Mouse (Mus musculus) kidney, adult 2 months (tissue): ENCODE measurements around the gene Rbbp5.

ENCODE experiments used
- CTCF ChIP-seq: fragments of 200-500 bp; conservative IDR thresholded peaks from 2 replicates; pipeline ENCODE4 v1.5.1; 2011; ENCODE audit warnings: low read depth, mild to moderate bottlenecking, control low read depth, low read length, moderate library complexity, mixed read lengths; ENCODE audit not compliant: insufficient read depth, insufficient read length
- POLR2A ChIP-seq: fragments of 200-500 bp; IDR thresholded peaks from one replicate; pipeline ENCODE4 v1.6.1; 2011; ENCODE audit warnings: low read depth, low read length, control low read depth

GRCm38 (mm10) chr1:132518621-132519020 lies 41.5 kb downstream of the Rbbp5 start:
- TF ChIP-seq CTCF (no peak), POLR2A (no peak)
